Comparison of ENCODE assay signal across 8 mouse cellular contexts in the genomic region with DNA sequence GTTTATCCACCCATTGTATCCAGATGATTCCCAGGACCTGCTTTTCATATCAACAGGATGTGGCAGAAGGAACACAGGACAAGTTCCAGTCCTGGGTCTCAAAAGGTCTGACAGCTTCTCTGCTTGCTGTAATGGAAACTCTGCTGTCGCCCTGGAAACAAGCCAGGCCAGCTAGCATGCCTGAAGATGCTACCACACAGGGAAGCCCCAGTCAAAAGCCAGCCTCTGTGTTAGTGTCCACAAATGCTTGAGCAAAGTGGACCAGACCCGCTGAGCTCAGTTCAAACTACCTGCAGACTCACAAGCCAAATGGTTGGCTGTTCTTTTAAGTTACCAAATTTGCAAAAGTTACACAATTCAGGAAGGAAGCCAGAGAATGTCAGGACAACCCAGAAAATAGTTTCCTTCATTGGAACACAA.
DNase-seq lines count a peak whose midpoint lies in the region; ATAC-seq and TF ChIP-seq lines count a peak whose summit lies in the region.

No protein-coding gene starts in this region.

- no peaks in the 10 kb centered on the region for H3K27me3 ChIP-seq in intestine, embryonic 14.5 days (replicated peaks; ENCODE audit: control insufficient read depth, insufficient read depth, low read length)
- no peaks in the 10 kb centered on the region for H3K27me3 ChIP-seq in intestine, postnatal 0 days (replicated peaks; ENCODE audit: control insufficient read depth, insufficient read depth, low read length)
- H3K27me3 ChIP-seq in embryonic facial prominence, embryonic 13.5 days, result peaks cover 5% of the 10 kb centered on the region; the same call in 1 of the 2 replicates
- no peaks in the 10 kb centered on the region for H3K27me3 ChIP-seq in lung, embryonic 15.5 days

- no peak overlapping the region for H3K9ac ChIP-seq in intestine, embryonic 14.5 days (ENCODE audit: low read length)
- no peak overlapping the region for H3K9ac ChIP-seq in intestine, postnatal 0 days (ENCODE audit: low read depth, low read length)
- no peak overlapping the region for H3K9ac ChIP-seq in embryonic facial prominence, embryonic 13.5 days
- H3K9ac ChIP-seq in lung, embryonic 15.5 days, result no peak overlapping the region

- H3K4me3 ChIP-seq in intestine, embryonic 14.5 days (ENCODE audit: low read depth, low read length), result no peak overlapping the region
- no peak overlapping the region for H3K4me3 ChIP-seq in intestine, postnatal 0 days (ENCODE audit: low read depth, low read length)
- no peak overlapping the region for H3K4me3 ChIP-seq in embryonic facial prominence, embryonic 13.5 days
- no peak overlapping the region for H3K4me3 ChIP-seq in lung, embryonic 15.5 days

- H3K4me1 ChIP-seq in intestine, embryonic 14.5 days (replicated peaks; ENCODE audit: control insufficient read depth, insufficient read depth, low read length), result peaks cover 28% of the 10 kb centered on the region
- 0 out of 2 replicates have a peak, but pooled peaks cover 6% of the 10 kb centered on the region for H3K4me1 ChIP-seq in intestine, postnatal 0 days (replicated peaks; ENCODE audit: control insufficient read depth, insufficient read depth, low read length)
- H3K4me1 ChIP-seq in embryonic facial prominence, embryonic 13.5 days, result peaks cover 10% of the 10 kb centered on the region; the same call in 1 of the 2 replicates
- H3K4me1 ChIP-seq in lung, embryonic 15.5 days, result peaks cover 24% of the 10 kb centered on the region

- H3K36me3 ChIP-seq in intestine, embryonic 14.5 days (ENCODE audit: control insufficient read depth, insufficient read depth, low read length), result no peaks in the 10 kb centered on the region
- H3K36me3 ChIP-seq in intestine, postnatal 0 days (ENCODE audit: control insufficient read depth, insufficient read depth), result no peaks in the 10 kb centered on the region
- H3K36me3 ChIP-seq in embryonic facial prominence, embryonic 13.5 days, result no peaks in the 10 kb centered on the region
- no peaks in the 10 kb centered on the region for H3K36me3 ChIP-seq in lung, embryonic 15.5 days

- 0 out of 2 replicates have a peak, but pooled peaks have one; percentile 54 for ATAC-seq in intestine, embryonic 14.5 days (replicated peaks; ENCODE audit: low FRiP score, low TSS enrichment, low read depth)
- no peak for ATAC-seq in intestine, postnatal 0 days
- no peak for ATAC-seq in embryonic facial prominence, embryonic 13.5 days (ENCODE audit: insufficient number of reproducible peaks, insufficient read depth, low FRiP score, low TSS enrichment, low read depth)
- ATAC-seq in lung, embryonic 15.5 days (ENCODE audit: borderline replicate concordance, extremely low read depth, low FRiP score, low TSS enrichment), result peak; percentile 75; the same call in 1 of the 2 replicates
- ATAC-seq in megakaryocyte-erythroid progenitor cell, adult 5-6 weeks (replicated peaks; ENCODE audit: low FRiP score, low TSS enrichment, poor library complexity, severe bottlenecking), result no peak

- DNase-seq in intestine, embryonic 14.5 days (ENCODE audit: low spot score), result peak; percentile 71
- peak; percentile 71 to 73 for DNase-seq in heart, postnatal 10 days
- no peak for DNase-seq in layer of hippocampus, adult 9-11 months
- DNase-seq in B cell, adult 2 months, result no peak

- no peak for TF ChIP-seq CTCF in intestine, postnatal 0 days (IDR thresholded peaks at IDR 0.05; ENCODE audit: low read depth)

- WGBS in intestine, embryonic 14.5 days, result 33% methylated on average over 2 of the region's 2 CpGs
- 47% methylated on average over 2 of the region's 2 CpGs for WGBS in intestine, postnatal 0 days
- 41% methylated on average over 2 of the region's 2 CpGs for WGBS in embryonic facial prominence, embryonic 13.5 days
- 36% methylated on average over 2 of the region's 2 CpGs for WGBS in lung, embryonic 15.5 days

- no peaks in the 10 kb centered on the region for H3K9me3 ChIP-seq in intestine, embryonic 14.5 days (ENCODE audit: control insufficient read depth, low read length)
- no peaks in the 10 kb centered on the region for H3K9me3 ChIP-seq in intestine, postnatal 0 days (ENCODE audit: control insufficient read depth)
- no peaks in the 10 kb centered on the region for H3K9me3 ChIP-seq in embryonic facial prominence, embryonic 13.5 days
- H3K9me3 ChIP-seq in lung, embryonic 15.5 days, result no peaks in the 10 kb centered on the region

- no peak overlapping the region for H3K4me2 ChIP-seq in intestine, embryonic 14.5 days (ENCODE audit: low read length)
- no peak overlapping the region for H3K4me2 ChIP-seq in intestine, postnatal 0 days (replicated peaks; ENCODE audit: low read depth)
- H3K4me2 ChIP-seq in embryonic facial prominence, embryonic 13.5 days, result no peak overlapping the region
- no peak overlapping the region for H3K4me2 ChIP-seq in lung, embryonic 15.5 days

- intact Hi-C loops in heart, postnatal 10 days (cut with DNase I), result no loop called here

- peak overlapping the region; percentile 64 for H3K27ac ChIP-seq in intestine, embryonic 14.5 days (ENCODE audit: low read depth)
- H3K27ac ChIP-seq in intestine, postnatal 0 days (ENCODE audit: low read depth, low read length), result no peak overlapping the region
- H3K27ac ChIP-seq in embryonic facial prominence, embryonic 13.5 days, result peak overlapping the region; percentile 8; the same call in 1 of the 2 replicates
- H3K27ac ChIP-seq in lung, embryonic 15.5 days, result peak overlapping the region; percentile 34

Comparison
In these comparisons a context has a peak if more than half of its experiments do, and no peak if none do; other contexts are left out.
1. ATAC-seq: peak in intestine, embryonic 14.5 days (single experiment) and lung, embryonic 15.5 days (single experiment); none in intestine, postnatal 0 days (single experiment), embryonic facial prominence, embryonic 13.5 days (single experiment) and megakaryocyte-erythroid progenitor cell, adult 5-6 weeks (single experiment).
2. DNase-seq: peak in intestine, embryonic 14.5 days (single experiment) and heart, postnatal 10 days (2 of 2); none in layer of hippocampus, adult 9-11 months (single experiment) and B cell, adult 2 months (0 of 2).